Mouse (Mus musculus): ENCODE results near the gene Fbxo11. TPM values are rescaled to one million over a fixed set of nuclear protein-coding genes. Genes with fewer than 3 reads are reported as not detected.
A peak's percentile ranks its signal among the peaks of the same experiment; 100 is the strongest.

The Fbxo11 gene
- 33.6 and 37.5 TPM in 2 replicates for polyA plus RNA-seq (2015; fragmentation: Nextera tagmentation; extraction: Ambion mirVana)

DNA sequence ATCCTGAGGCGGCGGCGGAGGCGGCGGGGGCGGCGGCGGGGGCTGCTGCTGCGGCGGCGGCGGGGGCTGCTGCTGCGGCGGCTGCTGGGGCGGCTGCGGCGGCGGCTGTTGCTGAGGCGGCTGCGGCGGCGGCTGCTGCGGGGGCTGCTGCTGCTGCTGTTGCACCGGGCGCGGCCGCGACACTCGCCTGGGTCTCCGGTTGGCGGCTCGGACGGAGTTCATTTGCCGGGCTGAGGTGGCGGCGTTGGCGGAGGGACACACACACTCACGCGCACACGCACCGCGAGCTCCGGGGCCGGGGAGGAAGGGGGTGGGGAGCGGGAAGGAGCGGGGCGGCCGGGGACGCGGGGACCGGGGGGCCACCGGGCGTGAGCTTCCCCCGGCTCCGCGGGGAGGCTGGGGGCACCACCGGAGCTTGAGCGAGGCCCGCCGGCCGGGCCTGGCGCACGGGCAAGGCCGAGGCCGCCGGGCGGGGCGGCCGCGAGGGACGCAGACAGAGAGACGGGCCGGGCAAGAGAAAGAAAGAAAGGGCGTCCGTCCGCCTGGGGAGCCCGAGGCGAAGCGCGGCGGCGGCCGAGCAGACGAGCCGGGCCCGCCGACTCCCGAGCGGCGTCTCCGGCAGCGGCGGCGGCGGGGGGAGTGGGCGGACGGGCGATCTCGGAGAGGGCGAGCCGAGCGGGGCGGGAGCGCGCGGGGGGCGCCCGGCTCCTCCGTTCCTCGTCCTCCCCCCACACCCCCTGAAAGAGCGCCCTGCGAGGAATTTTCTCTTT is at the start of gene Fbxo11:
TSS of gene Fbxo11 (minus strand) at position 261 of the 770 bp plus-strand sequence.
- Histone ChIP-seq H3K27ac (peak within 1 kb of the TSS; percentile 100), H3K4me3 (peak within 1 kb of the TSS; percentile 99), H3K27me3 (replicated peaks) (no peaks in the 10 kb centered on the region), H3K9me3 (no peaks in the 10 kb centered on the region), H3K4me1 (peaks cover 17% of the 10 kb centered on the region), H3K9ac (peak within 1 kb of the TSS; percentile 100), H3K36me3 (replicated peaks) (no peaks in the 10 kb centered on the region), H3K4me2 (peak within 1 kb of the TSS; percentile 52)
- under 1% methylated on average over 70 of the region's 112 CpGs for WGBS
- peak; percentile 19 for ATAC-seq (replicated peaks)

DNA sequence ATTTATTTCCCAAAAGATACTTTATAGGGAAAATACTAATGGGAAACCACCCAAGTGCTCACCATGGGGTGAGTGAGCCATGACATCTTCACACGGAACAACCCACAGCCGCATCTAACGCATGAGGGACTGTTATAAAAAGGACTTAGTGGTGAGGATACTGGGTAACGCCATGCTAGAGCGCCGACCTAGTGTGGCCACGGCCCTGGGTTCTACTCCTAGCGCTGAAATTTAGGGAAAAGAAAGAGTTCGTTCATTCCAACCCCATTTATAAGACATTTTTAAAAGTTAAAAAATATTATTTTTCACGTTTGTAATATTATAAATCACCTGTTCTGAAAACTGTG is 48.8 kb upstream of the Fbxo11 start:
- Histone ChIP-seq H3K4me1 (no peaks in the 10 kb centered on the region), H3K27me3 (replicated peaks) (no peaks in the 10 kb centered on the region), H3K27ac (no peak overlapping the region), H3K4me2 (no peak overlapping the region), H3K9me3 (no peaks in the 10 kb centered on the region), H3K36me3 (replicated peaks) (no peaks in the 10 kb centered on the region), H3K9ac (no peak overlapping the region), H3K4me3 (no peak overlapping the region)
- 90% methylated on average over 10 of the region's 10 CpGs for WGBS
- no peak for ATAC-seq (replicated peaks)

GRCm38 (mm10) chr17:88113015-88113882 is 48.2 kb upstream of the Fbxo11 start:
- no peaks in the 10 kb centered on the region for H3K4me1 ChIP-seq
- no peak overlapping the region for H3K9ac ChIP-seq
- H3K9me3 ChIP-seq: no peaks in the 10 kb centered on the region
- H3K27ac ChIP-seq: no peak overlapping the region
- H3K36me3 ChIP-seq (replicated peaks): no peaks in the 10 kb centered on the region
- no peak overlapping the region for H3K4me2 ChIP-seq
- 83% methylated on average over 12 of the region's 12 CpGs for WGBS
- no peak overlapping the region for H3K4me3 ChIP-seq
- H3K27me3 ChIP-seq (replicated peaks): no peaks in the 10 kb centered on the region
- no peak for ATAC-seq (replicated peaks)

DNA sequence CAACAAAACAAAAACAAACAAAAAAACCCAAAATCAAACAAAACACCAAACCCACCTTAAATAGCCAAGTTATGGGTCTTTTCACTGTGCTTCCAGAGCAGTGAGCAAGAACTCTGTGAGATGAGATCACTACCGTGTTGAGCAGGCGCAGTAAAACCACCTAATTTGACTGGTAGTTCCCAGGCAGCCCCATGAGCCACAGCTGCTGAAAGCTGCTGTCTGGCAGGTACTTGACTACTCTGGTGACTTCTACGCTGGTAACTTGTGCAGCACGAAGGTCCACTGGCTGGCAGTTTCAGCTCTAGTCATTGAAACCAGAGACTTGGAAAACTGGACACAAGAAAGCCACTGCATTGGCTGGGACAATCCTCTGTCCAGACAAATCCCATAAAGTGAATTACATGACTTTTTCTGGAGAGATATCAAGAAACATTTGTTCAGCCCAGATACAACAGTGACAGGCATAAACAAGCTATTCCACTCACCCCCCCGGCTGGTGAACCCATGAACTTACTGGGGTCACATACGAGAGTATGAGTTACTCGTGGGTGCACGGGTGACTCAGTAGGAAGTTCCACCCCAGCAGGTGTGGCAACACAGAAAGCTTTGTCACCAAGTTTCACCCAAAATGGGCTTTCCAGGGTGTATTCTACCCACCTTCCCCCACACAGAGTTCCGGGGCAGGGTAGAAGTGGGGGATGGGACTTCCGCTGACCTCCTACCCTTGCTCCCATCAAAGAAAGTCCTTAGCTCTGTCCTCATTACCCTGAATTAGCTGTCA is 47.0 kb upstream of the Fbxo11 start:
- no peaks in the 10 kb centered on the region for H3K27me3 ChIP-seq (replicated peaks)
- H3K4me2 ChIP-seq: no peak overlapping the region
- no peaks in the 10 kb centered on the region for H3K9me3 ChIP-seq
- H3K4me1 ChIP-seq: no peaks in the 10 kb centered on the region
- no peak overlapping the region for H3K4me3 ChIP-seq
- ATAC-seq (replicated peaks): no peak
- no peak overlapping the region for H3K9ac ChIP-seq
- WGBS: 84% methylated on average over 10 of the region's 10 CpGs
- H3K27ac ChIP-seq: no peak overlapping the region
- no peaks in the 10 kb centered on the region for H3K36me3 ChIP-seq (replicated peaks)

GRCm38 (mm10) chr17:88111081-88111796 is 46.1 kb upstream of the Fbxo11 start:
- 85% methylated on average over 12 of the region's 12 CpGs for WGBS
- Histone ChIP-seq H3K9me3 (no peaks in the 10 kb centered on the region), H3K4me1 (no peaks in the 10 kb centered on the region), H3K27me3 (replicated peaks) (no peaks in the 10 kb centered on the region), H3K27ac (no peak overlapping the region), H3K36me3 (replicated peaks) (no peaks in the 10 kb centered on the region), H3K9ac (no peak overlapping the region), H3K4me2 (no peak overlapping the region), H3K4me3 (no peak overlapping the region)
- ATAC-seq (replicated peaks): no peak

DNA sequence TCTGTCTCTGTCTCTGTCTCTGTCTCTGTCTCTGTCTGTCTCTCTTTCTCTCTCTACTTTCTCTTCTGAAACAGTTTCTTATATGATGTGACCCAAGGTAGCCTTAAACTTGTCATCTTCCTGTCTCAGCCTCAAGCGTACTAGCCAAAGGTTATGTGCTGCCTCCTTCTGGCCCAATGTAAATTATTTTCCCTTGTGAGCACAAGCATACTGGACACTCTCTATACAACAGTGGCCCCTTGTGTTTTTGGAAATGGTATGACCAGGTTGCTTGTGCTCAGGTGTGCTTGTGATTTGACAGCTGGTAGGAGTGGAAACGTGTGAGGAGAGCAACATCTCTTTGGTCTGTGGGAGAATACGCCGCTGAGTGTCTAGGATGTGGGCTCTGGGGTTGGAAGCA is 42.6 kb upstream of the Fbxo11 start:
- no peaks in the 10 kb centered on the region for H3K27me3 ChIP-seq (replicated peaks)
- H3K9me3 ChIP-seq: no peaks in the 10 kb centered on the region
- H3K36me3 ChIP-seq (replicated peaks): no peaks in the 10 kb centered on the region
- no peak overlapping the region for H3K4me3 ChIP-seq
- ATAC-seq (replicated peaks): no peak
- no peaks in the 10 kb centered on the region for H3K4me1 ChIP-seq
- 83% methylated on average over 4 of the region's 4 CpGs for WGBS
- no peak overlapping the region for H3K9ac ChIP-seq
- H3K4me2 ChIP-seq: no peak overlapping the region
- H3K27ac ChIP-seq: no peak overlapping the region

GRCm38 (mm10) chr17:88106365-88106764 is 41.3 kb upstream of the Fbxo11 start:
- H3K9me3 ChIP-seq: no peaks in the 10 kb centered on the region
- no peaks in the 10 kb centered on the region for H3K27me3 ChIP-seq (replicated peaks)
- no peaks in the 10 kb centered on the region for H3K36me3 ChIP-seq (replicated peaks)
- no peak overlapping the region for H3K9ac ChIP-seq
- no peak overlapping the region for H3K27ac ChIP-seq
- no peak overlapping the region for H3K4me2 ChIP-seq
- 86% methylated on average over 9 of the region's 9 CpGs for WGBS
- ATAC-seq (replicated peaks): no peak
- H3K4me3 ChIP-seq: no peak overlapping the region
- H3K4me1 ChIP-seq: no peaks in the 10 kb centered on the region

- Histone ChIP-seq H3K4me2 (no peak overlapping the region), H3K27ac (no peak overlapping the region), H3K27me3 (replicated peaks) (no peaks in the 10 kb centered on the region), H3K36me3 (replicated peaks) (no peaks in the 10 kb centered on the region), H3K4me3 (no peak overlapping the region), H3K9me3 (no peaks in the 10 kb centered on the region), H3K9ac (no peak overlapping the region), H3K4me1 (no peaks in the 10 kb centered on the region)
- ATAC-seq (replicated peaks): no peak
- 86% methylated on average over 7 of the region's 7 CpGs for WGBS
These were observed 37.5 kb upstream of the Fbxo11 start for GRCm38 (mm10) chr17:88102597-88102996.

- H3K9me3 ChIP-seq: no peaks in the 10 kb centered on the region
- H3K4me1 ChIP-seq: 0 out of 2 replicates have a peak, but pooled peaks cover 2% of the 10 kb centered on the region
- H3K36me3 ChIP-seq (replicated peaks): no peaks in the 10 kb centered on the region
- H3K27ac ChIP-seq: no peak overlapping the region
- H3K9ac ChIP-seq: no peak overlapping the region
- no peak overlapping the region for H3K4me2 ChIP-seq
- H3K4me3 ChIP-seq: no peak overlapping the region
- no peak for ATAC-seq (replicated peaks)
- no peaks in the 10 kb centered on the region for H3K27me3 ChIP-seq (replicated peaks)
- 89% methylated on average over 8 of the region's 9 CpGs for WGBS
These were observed 33.2 kb upstream of the Fbxo11 start for GRCm38 (mm10) chr17:88098181-88098852.

GRCm38 (mm10) chr17:88097543-88097942 is 32.5 kb upstream of the Fbxo11 start:
- Histone ChIP-seq H3K4me1 (0 out of 2 replicates have a peak, but pooled peaks cover 2% of the 10 kb centered on the region), H3K36me3 (replicated peaks) (no peaks in the 10 kb centered on the region), H3K9me3 (no peaks in the 10 kb centered on the region), H3K4me2 (no peak overlapping the region), H3K27me3 (replicated peaks) (no peaks in the 10 kb centered on the region), H3K9ac (no peak overlapping the region), H3K4me3 (no peak overlapping the region), H3K27ac (no peak overlapping the region)
- ATAC-seq (replicated peaks): no peak
- WGBS: 85% methylated on average over 3 of the region's 3 CpGs

DNA sequence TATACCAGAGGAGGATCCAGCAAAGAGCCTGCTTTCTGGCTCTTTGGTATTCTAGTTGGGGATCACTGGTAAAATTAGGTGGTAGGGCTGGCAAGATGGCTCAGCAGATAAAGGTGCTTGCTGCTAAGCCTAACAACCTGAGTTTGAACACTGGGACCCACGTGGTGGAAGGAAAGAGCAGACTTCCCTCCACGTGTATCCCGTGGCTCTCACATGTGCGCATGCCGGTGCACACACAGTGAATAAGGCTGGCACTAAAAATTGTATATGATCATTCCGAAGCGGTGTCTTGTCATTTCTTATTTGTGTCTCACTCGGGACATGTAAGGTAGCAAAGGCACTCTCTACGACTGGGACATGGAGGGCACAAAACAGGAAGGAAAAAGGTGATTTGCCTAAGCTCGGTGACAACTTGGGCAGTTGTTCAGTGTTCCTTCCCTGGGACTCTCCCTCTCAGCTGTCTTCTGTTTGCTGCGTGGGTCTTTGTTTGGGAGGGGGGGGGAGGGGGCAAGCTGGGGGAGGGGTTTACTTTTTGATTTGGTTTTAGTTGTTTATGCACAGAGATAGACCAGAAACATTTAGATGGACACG is 31.8 kb upstream of the Fbxo11 start:
- H3K36me3 ChIP-seq (replicated peaks): no peaks in the 10 kb centered on the region
- no peak for ATAC-seq (replicated peaks)
- H3K4me3 ChIP-seq: no peak overlapping the region
- no peak overlapping the region for H3K9ac ChIP-seq
- 0 out of 2 replicates have a peak, but pooled peaks cover 2% of the 10 kb centered on the region for H3K4me1 ChIP-seq
- H3K9me3 ChIP-seq: no peaks in the 10 kb centered on the region
- H3K27me3 ChIP-seq (replicated peaks): no peaks in the 10 kb centered on the region
- H3K27ac ChIP-seq: no peak overlapping the region
- 90% methylated on average over 12 of the region's 12 CpGs for WGBS
- H3K4me2 ChIP-seq: no peak overlapping the region

Measured in midbrain, embryonic 15.5 days (tissue).